10 mouse cellular contexts compared by ENCODE assay signal in the genomic region with DNA sequence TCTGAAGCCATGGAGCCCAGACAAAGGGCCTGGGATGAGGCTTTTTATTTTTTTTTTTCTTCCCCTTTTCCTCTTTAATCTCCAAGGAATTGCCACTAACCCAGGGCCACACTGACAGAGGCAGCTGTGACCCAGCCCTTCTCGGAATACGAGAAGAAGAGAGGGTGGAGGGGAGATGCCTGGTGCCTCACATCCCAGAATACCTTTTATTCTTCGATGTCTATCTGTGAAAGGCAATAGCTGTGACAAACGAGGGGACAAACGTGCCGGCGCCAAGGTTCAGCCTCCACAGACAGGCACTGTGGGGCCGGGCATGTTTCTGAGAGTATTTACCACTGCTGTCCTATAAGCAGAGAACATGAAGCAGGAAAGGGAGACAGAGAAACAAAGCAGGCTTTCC.
A peak's percentile ranks its signal among the peaks of the same experiment; 100 is the strongest.
DNase-seq lines count a peak whose midpoint lies in the region; ATAC-seq and TF ChIP-seq lines count a peak whose summit lies in the region.
"Had no signal": no experiment of that assay in that cellular context is flagged by ENCODE, and none has a peak within 500 bp of the region (broad histone marks: within the 10 kb centered on the region; RNA-seq: fewer than 3 reads in every experiment).

No protein-coding gene starts in this region.

- 31% methylated on average over 8 of the region's 8 CpGs for WGBS in intestine, embryonic 15.5 days
- 30% methylated on average over 8 of the region's 8 CpGs for WGBS in intestine, embryonic 16.5 days
- 28% methylated on average over 8 of the region's 8 CpGs for WGBS in embryonic facial prominence, embryonic 14.5 days
- 21% methylated on average over 8 of the region's 8 CpGs for WGBS in hindbrain, embryonic 10.5 days
- 5% methylated on average over 8 of the region's 8 CpGs for WGBS in midbrain, postnatal 0 days

- no peaks in the 10 kb centered on the region for H3K27me3 ChIP-seq in intestine, embryonic 15.5 days (replicated peaks)
- 0 out of 2 replicates have a peak, but pooled peaks cover 2% of the 10 kb centered on the region for H3K27me3 ChIP-seq in intestine, embryonic 16.5 days (replicated peaks; ENCODE audit: control insufficient read depth, insufficient read depth, low read length)
- no peaks in the 10 kb centered on the region for H3K27me3 ChIP-seq in embryonic facial prominence, embryonic 14.5 days (replicated peaks; ENCODE audit: control insufficient read depth, insufficient read depth, low read length)
- peaks cover 5% of the 10 kb centered on the region for H3K27me3 ChIP-seq in hindbrain, embryonic 10.5 days (ENCODE audit: insufficient read depth, poor library complexity, severe bottlenecking)
- H3K27me3 ChIP-seq in midbrain, postnatal 0 days (ENCODE audit: insufficient read depth, low read length), result no peaks in the 10 kb centered on the region
- H3K27me3 ChIP-seq: CH12.LX had no signal

- peaks cover 7% of the 10 kb centered on the region; the same call in 1 of the 2 replicates for H3K4me1 ChIP-seq in intestine, embryonic 15.5 days (replicated peaks)
- peaks cover 4% of the 10 kb centered on the region for H3K4me1 ChIP-seq in intestine, embryonic 16.5 days (ENCODE audit: control insufficient read depth, insufficient read depth, low read length)
- peaks cover 7% of the 10 kb centered on the region; the same call in 1 of the 2 replicates for H3K4me1 ChIP-seq in embryonic facial prominence, embryonic 14.5 days (ENCODE audit: control insufficient read depth, insufficient read depth, low read length)
- H3K4me1 ChIP-seq in hindbrain, embryonic 10.5 days (replicated peaks), result peaks cover 11% of the 10 kb centered on the region
- no peaks in the 10 kb centered on the region for H3K4me1 ChIP-seq in midbrain, postnatal 0 days (ENCODE audit: insufficient read depth, low read length)

- intact Hi-C loops in left cerebral cortex, postnatal 4 days (cut with DNase I), result loop anchor here (5.0 to 10.0 kb wide), 2 partner anchors 1072 to 1465 kb away; no protein-coding TSS in a partner anchor

- no peak for TF ChIP-seq CTCF in midbrain, postnatal 0 days (IDR thresholded peaks at IDR 0.05)

- DNase-seq in embryonic facial prominence, embryonic 14.5 days (ENCODE audit: low spot score), result peak; percentile 41
- DNase-seq in hindbrain, embryonic 10.5 days (ENCODE audit: low spot score), result peak; percentile 33
- peak; percentile 25 for DNase-seq in midbrain, postnatal 0 days (ENCODE audit: low spot score)
- DNase-seq in urinary bladder, postnatal 4 days (ENCODE audit: low spot score in 2 of 2), result no peak
- DNase-seq in left cerebral cortex, postnatal 4 days, result no peak
- no peak for DNase-seq in spleen, postnatal 10 days (ENCODE audit: low spot score in 2 of 2)
- DNase-seq: liver had no signal

- no peak overlapping the region for H3K27ac ChIP-seq in intestine, embryonic 15.5 days
- no peak overlapping the region for H3K27ac ChIP-seq in intestine, embryonic 16.5 days (ENCODE audit: low read length)
- no peak overlapping the region; the same call in 1 of the 2 replicates for H3K27ac ChIP-seq in embryonic facial prominence, embryonic 14.5 days (replicated peaks; ENCODE audit: low read depth, low read length)
- peak overlapping the region; percentile 76 for H3K27ac ChIP-seq in hindbrain, embryonic 10.5 days
- no peak overlapping the region for H3K27ac ChIP-seq in midbrain, postnatal 0 days (ENCODE audit: low read depth, low read length)

- no peak for ATAC-seq in intestine, embryonic 15.5 days
- ATAC-seq in intestine, embryonic 16.5 days, result no peak
- ATAC-seq in embryonic facial prominence, embryonic 14.5 days (ENCODE audit: low read depth), result peak; percentile 17; the same call in 1 of the 2 replicates
- no peak for ATAC-seq in midbrain, postnatal 0 days (ENCODE audit: low FRiP score)

- no peak overlapping the region for H3K4me3 ChIP-seq in intestine, embryonic 15.5 days (replicated peaks)
- H3K4me3 ChIP-seq in intestine, embryonic 16.5 days (ENCODE audit: low read length), result no peak overlapping the region
- no peak overlapping the region for H3K4me3 ChIP-seq in embryonic facial prominence, embryonic 14.5 days (ENCODE audit: low read depth, low read length)
- no peak overlapping the region for H3K4me3 ChIP-seq in hindbrain, embryonic 10.5 days
- H3K4me3 ChIP-seq in midbrain, postnatal 0 days (ENCODE audit: low read depth, low read length), result no peak overlapping the region

- peak overlapping the region; percentile 3; the same call in 1 of the 2 replicates for H3K4me2 ChIP-seq in intestine, embryonic 15.5 days (replicated peaks)
- no peak overlapping the region for H3K4me2 ChIP-seq in intestine, embryonic 16.5 days (ENCODE audit: low read depth, low read length)
- H3K4me2 ChIP-seq in embryonic facial prominence, embryonic 14.5 days (ENCODE audit: low read depth, low read length), result 0 out of 2 replicates have a peak overlapping the region, but pooled peaks have one; percentile 25
- H3K4me2 ChIP-seq in midbrain, postnatal 0 days (ENCODE audit: low read depth, low read length, poor library complexity, severe bottlenecking), result peak overlapping the region; percentile 39

- H3K9me3 ChIP-seq in intestine, embryonic 15.5 days, result no peaks in the 10 kb centered on the region
- H3K9me3 ChIP-seq in intestine, embryonic 16.5 days (ENCODE audit: control insufficient read depth, low read length), result no peaks in the 10 kb centered on the region
- no peaks in the 10 kb centered on the region for H3K9me3 ChIP-seq in embryonic facial prominence, embryonic 14.5 days (ENCODE audit: control insufficient read depth, low read length)
- no peaks in the 10 kb centered on the region for H3K9me3 ChIP-seq in hindbrain, embryonic 10.5 days
- no peaks in the 10 kb centered on the region for H3K9me3 ChIP-seq in midbrain, postnatal 0 days (ENCODE audit: low read length)

- H3K9ac ChIP-seq in intestine, embryonic 15.5 days, result no peak overlapping the region
- H3K9ac ChIP-seq in intestine, embryonic 16.5 days (ENCODE audit: low read depth, low read length), result no peak overlapping the region
- no peak overlapping the region for H3K9ac ChIP-seq in embryonic facial prominence, embryonic 14.5 days (ENCODE audit: low read depth, low read length)
- no peak overlapping the region for H3K9ac ChIP-seq in midbrain, postnatal 0 days (replicated peaks; ENCODE audit: low read length, poor library complexity, severe bottlenecking)

- no peaks in the 10 kb centered on the region for H3K36me3 ChIP-seq in intestine, embryonic 15.5 days
- no peaks in the 10 kb centered on the region for H3K36me3 ChIP-seq in intestine, embryonic 16.5 days (ENCODE audit: control insufficient read depth, insufficient read depth, low read length)
- H3K36me3 ChIP-seq in embryonic facial prominence, embryonic 14.5 days (ENCODE audit: control insufficient read depth, insufficient read depth, low read length), result no peaks in the 10 kb centered on the region
- no peaks in the 10 kb centered on the region for H3K36me3 ChIP-seq in hindbrain, embryonic 10.5 days
- H3K36me3 ChIP-seq in midbrain, postnatal 0 days (ENCODE audit: insufficient read depth, low read length), result no peaks in the 10 kb centered on the region

Comparison
In these comparisons a context has a peak if more than half of its experiments do, and no peak if none do; other contexts are left out.
1. DNase-seq: peak in embryonic facial prominence, embryonic 14.5 days (single experiment), hindbrain, embryonic 10.5 days (single experiment) and midbrain, postnatal 0 days (single experiment); none in urinary bladder, postnatal 4 days (0 of 2), left cerebral cortex, postnatal 4 days (single experiment) and spleen, postnatal 10 days (0 of 2).